Mouse (Mus musculus) neutrophil, adult 65 days (primary cell): ENCODE results near the gene Gm5741. TPM values are rescaled to one million over a fixed set of nuclear protein-coding genes. Genes with fewer than 3 reads are reported as not detected.

Source experiments
- total RNA-seq: library from RNA; stranded (reverse); gene quantifications from 2 replicates; pipeline ENCODE4 v1.2.4, GENCODE M21; 2023

Gm5741 gene
- not detected in 2 replicates for total RNA-seq

DNA sequence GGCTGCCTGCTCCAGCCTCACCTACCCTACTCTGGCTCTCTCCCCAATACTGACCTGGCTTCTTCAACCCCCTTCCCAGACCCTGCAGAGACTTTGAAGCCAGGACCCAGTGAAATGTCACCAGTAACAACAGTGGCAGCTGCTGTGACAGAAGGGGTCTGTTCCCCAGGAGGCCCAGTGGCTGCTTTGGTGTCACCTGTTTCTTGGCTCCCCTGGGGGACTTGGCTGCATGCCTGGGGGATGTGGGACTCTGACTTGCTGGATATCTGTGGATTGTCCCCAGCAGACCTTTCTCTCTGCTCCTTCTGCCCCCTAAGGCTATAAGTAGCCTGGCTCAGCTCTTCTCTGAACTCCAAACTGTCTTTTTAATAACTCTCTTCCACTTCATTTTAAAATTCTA lies at the start of gene Gm5741:
Gene Gm5741 (minus strand): TSS at position 1 of the 400 bp plus-strand sequence.

GRCm38 (mm10) chr8:85083108-85083813 lies 15.5 kb upstream of the Gm5741 start, which contains the start of gene Man2b1:
Man2b1 (plus strand) TSS chr8:85083270.

GRCm38 (mm10) chr8:85081216-85081555 lies 13.4 kb upstream of the Gm5741 start, which contains the start of gene Wdr83:
Wdr83 (minus strand) TSS chr8:85081306.

DNA sequence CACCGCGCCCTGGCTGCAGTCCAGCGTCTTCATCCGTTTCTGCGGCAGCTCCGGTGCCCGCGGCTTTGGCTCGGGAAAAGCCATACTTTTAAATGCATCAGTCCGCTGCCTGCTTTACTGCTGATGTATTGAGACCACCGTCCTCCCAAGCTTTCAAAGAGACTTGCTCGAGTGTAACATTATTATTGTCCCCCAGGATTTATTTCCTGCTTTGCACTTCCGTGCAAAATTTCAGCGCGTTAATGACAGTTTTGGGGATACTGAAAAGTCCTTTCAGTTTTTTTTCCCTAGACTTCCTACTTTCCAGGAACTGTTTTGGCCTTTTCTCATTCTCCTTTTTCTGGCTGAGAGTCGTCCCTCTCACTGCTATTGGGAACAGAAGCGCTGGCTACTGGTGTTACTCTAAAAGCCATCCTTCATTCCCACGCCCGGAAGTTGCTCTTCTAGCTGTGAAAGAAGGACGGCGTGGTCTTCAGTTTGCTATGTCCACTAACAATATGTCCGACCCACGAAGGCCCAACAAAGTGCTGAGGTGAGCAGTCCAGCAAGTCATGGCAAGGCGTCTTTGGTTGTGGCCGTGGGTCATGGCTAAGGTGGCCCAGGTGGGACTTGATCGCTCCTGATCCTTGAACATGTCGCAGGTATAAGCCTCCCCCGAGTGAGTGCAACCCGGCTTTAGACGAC lies 12.9 kb upstream of the Gm5741 start, which contains the start of gene Wdr83os:
Gene Wdr83os (plus strand): TSS at position 209 of the 684 bp plus-strand sequence.

GRCm38 (mm10) chr8:85071514-85072281 lies 3.9 kb upstream of the Gm5741 start, which contains the start of gene Dhps:
Dhps (plus strand) TSS chr8:85071757.

DNA sequence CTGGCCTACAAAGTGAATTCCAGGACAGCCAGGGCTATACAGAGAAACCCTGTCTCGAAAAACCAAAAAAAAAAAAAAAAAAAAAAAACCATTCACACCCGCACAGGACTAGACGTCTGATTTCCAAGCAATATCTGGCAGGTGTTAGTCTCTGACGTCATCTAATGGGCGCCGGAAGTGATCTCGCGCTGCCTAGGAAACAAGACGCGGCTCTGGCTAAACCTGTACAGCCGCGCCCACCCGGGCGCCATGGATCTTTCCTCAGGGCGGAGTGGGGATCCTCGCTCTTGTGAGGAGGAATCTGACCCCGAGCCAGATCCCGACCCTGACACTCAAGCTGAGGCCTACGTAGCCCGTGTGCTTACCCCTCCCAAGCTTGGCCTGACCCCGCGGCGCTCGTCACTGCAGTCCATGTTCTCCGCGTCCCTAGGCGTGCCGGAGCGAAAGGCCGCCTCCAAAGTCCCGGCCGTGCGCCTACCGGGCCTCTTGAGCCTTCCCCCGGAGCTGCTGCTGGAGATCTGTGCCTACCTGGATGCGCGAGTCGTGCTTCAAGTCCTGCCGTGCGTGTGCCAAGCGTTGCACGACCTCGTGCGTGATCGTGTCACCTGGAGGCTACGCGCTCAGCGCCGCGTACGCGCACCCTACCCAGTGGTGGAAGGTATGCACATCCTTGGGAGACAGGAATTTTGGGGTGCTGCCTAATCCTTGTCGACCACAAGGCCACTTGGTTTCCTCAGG lies 7.7 kb downstream of the Gm5741 start, which contains the start of gene Fbxw9:
Gene Fbxw9 (plus strand): TSS at position 177 of the 738 bp plus-strand sequence.

GRCm38 (mm10) chr8:85036718-85037365 lies 30.9 kb downstream of the Gm5741 start, which contains the start of gene Tnpo2:
Tnpo2 (plus strand) TSS chr8:85036915.

GRCm38 (mm10) chr8:85026670-85027515 lies 40.9 kb downstream of the Gm5741 start, which contains the start of gene Trir:
Trir (plus strand) TSS chr8:85026823.

GRCm38 (mm10) chr8:85025098-85025932 lies 42.5 kb downstream of the Gm5741 start, which contains the start of gene Asna1:
Asna1 (minus strand) TSS chr8:85025281.

Other genes with a start within 250 kb of the Gm5741 start
- 0.38 and 1.1 TPM in 2 replicates for gene Dand5, start 245.2 kb downstream of the Gm5741 start, total RNA-seq
- 4.2 and 5.3 TPM in 2 replicates for gene Gadd45gip1, start 236.5 kb downstream of the Gm5741 start, total RNA-seq
- gene Rad23a, start 227.3 kb downstream of the Gm5741 start, total RNA-seq = 23.0 and 25.5 TPM in 2 replicates
- 301 and 316 TPM in 2 replicates for gene Calr, start 221.0 kb downstream of the Gm5741 start, total RNA-seq
- 26.9 and 37.7 TPM in 2 replicates for gene Farsa, start 211.0 kb downstream of the Gm5741 start, total RNA-seq
- gene Syce2, start 195.9 kb downstream of the Gm5741 start, total RNA-seq = 7.3 and 11.1 TPM in 2 replicates
- gene Gcdh, start 174.1 kb downstream of the Gm5741 start, total RNA-seq = 5.3 and 5.7 TPM in 2 replicates
- gene Klf1, start 166.1 kb downstream of the Gm5741 start, total RNA-seq = 1.0 TPM in 1 of 2 replicates, not detected in the other
- gene Dnase2a, start 159.4 kb downstream of the Gm5741 start, total RNA-seq = 15.4 and 20.9 TPM in 2 replicates
- 0.09 and 0.70 TPM in 2 replicates for gene Mast1, start 130.6 kb downstream of the Gm5741 start, total RNA-seq
- not detected in 2 replicates for gene Rtbdn, start 121.0 kb downstream of the Gm5741 start, total RNA-seq
- not detected in 2 replicates for gene Gm49661, start 98.5 kb downstream of the Gm5741 start, total RNA-seq
- gene Prdx2, start 98.4 kb downstream of the Gm5741 start, total RNA-seq = 32.5 and 39.5 TPM in 2 replicates
- 19.9 and 24.8 TPM in 2 replicates for gene Rnaseh2a, start 98.2 kb downstream of the Gm5741 start, total RNA-seq
- 1,149 and 1,207 TPM in 2 replicates for gene Junb, start 89.3 kb downstream of the Gm5741 start, total RNA-seq
- 0.54 and 1.8 TPM in 2 replicates for gene Hook2, start 77.4 kb downstream of the Gm5741 start, total RNA-seq
- gene Best2, start 53.5 kb downstream of the Gm5741 start, total RNA-seq = not detected in 2 replicates
- gene Asna1, start 42.7 kb downstream of the Gm5741 start, total RNA-seq = 53.9 and 55.6 TPM in 2 replicates
- gene Trir, start 41.2 kb downstream of the Gm5741 start, total RNA-seq = 154 and 161 TPM in 2 replicates
- 28.2 and 28.5 TPM in 2 replicates for gene Tnpo2, start 31.1 kb downstream of the Gm5741 start, total RNA-seq
- 4.7 and 10.4 TPM in 2 replicates for gene Fbxw9, start 7.9 kb downstream of the Gm5741 start, total RNA-seq
- 37.9 and 52.8 TPM in 2 replicates for gene Dhps, start 3.8 kb upstream of the Gm5741 start, total RNA-seq
- 28.6 and 31.0 TPM in 2 replicates for gene Wdr83os, start 12.8 kb upstream of the Gm5741 start, total RNA-seq
- 8.1 and 13.9 TPM in 2 replicates for gene Wdr83, start 13.3 kb upstream of the Gm5741 start, total RNA-seq
- gene Man2b1, start 15.3 kb upstream of the Gm5741 start, total RNA-seq = 289 and 376 TPM in 2 replicates
- gene Zfp791, start 55.1 kb upstream of the Gm5741 start, total RNA-seq = not detected in 2 replicates
- gene Cks1brt, start 83.9 kb upstream of the Gm5741 start, total RNA-seq = not detected in 2 replicates
- not detected in 2 replicates for gene Olfr371, start 158.0 kb upstream of the Gm5741 start, total RNA-seq
- gene Orc6, start 231.7 kb upstream of the Gm5741 start, total RNA-seq = 32.2 and 43.4 TPM in 2 replicates
- gene Vps35, start 231.8 kb upstream of the Gm5741 start, total RNA-seq = 82.6 and 92.7 TPM in 2 replicates